Mouse (Mus musculus) lung, postnatal 0 days (tissue): ENCODE data around the gene Fbxw5.

Experiments
- CTCF ChIP-seq: IDR thresholded peaks from 2 replicates; pipeline ENCODE4 v1.5.1; 2016; ENCODE audit warnings: antibody characterized with exemption, mild to moderate bottlenecking
- EP300 ChIP-seq: IDR thresholded peaks from 2 replicates; pipeline ENCODE4 v1.6.1; 2016; ENCODE audit warnings: antibody characterized with exemption, mild to moderate bottlenecking, control low read depth

GRCm38 (mm10) chr2:25505000-25505399, 4.5 kb downstream of the Fbxw5 start:
- TF ChIP-seq CTCF (no peak), EP300 (no peak)
